Comparison of ENCODE assay signal across 14 mouse cellular contexts in genomic region chr19:25311626-25312025, GRCm38 (mm10).
DNase-seq lines count a peak whose midpoint lies in the region; ATAC-seq and TF ChIP-seq lines count a peak whose summit lies in the region.
"Had no signal": no experiment of that assay in that cellular context is flagged by ENCODE, and none has a peak within 500 bp of the region (broad histone marks: within the 10 kb centered on the region; RNA-seq: fewer than 3 reads in every experiment).

No protein-coding gene starts in this region.

- no peak for TF ChIP-seq CTCF in lung, embryonic 14.5 days (IDR thresholded peaks at IDR 0.05; ENCODE audit: low read depth)

- H3K9me3 ChIP-seq in heart, embryonic 15.5 days (replicated peaks) = no peaks in the 10 kb centered on the region
- H3K9me3 ChIP-seq in lung, embryonic 14.5 days (ENCODE audit: low read depth, low read length) = no peaks in the 10 kb centered on the region
- H3K9me3 ChIP-seq in embryonic facial prominence, embryonic 14.5 days (ENCODE audit: control insufficient read depth, low read length) = no peaks in the 10 kb centered on the region
- no peaks in the 10 kb centered on the region for H3K9me3 ChIP-seq in liver, embryonic 15.5 days (replicated peaks)
- H3K9me3 ChIP-seq: forebrain, embryonic 15.5 days had no signal

- 0 out of 2 replicates have a peak, but pooled peaks cover 8% of the 10 kb centered on the region for H3K27me3 ChIP-seq in heart, embryonic 15.5 days
- no peaks in the 10 kb centered on the region for H3K27me3 ChIP-seq in lung, embryonic 14.5 days (ENCODE audit: insufficient read depth, low read length)
- no peaks in the 10 kb centered on the region for H3K27me3 ChIP-seq in embryonic facial prominence, embryonic 14.5 days (replicated peaks; ENCODE audit: control insufficient read depth, insufficient read depth, low read length)
- peaks cover 4% of the 10 kb centered on the region; the same call in 1 of the 2 replicates for H3K27me3 ChIP-seq in liver, embryonic 15.5 days
- H3K27me3 ChIP-seq: forebrain, embryonic 15.5 days had no signal

- WGBS in heart, embryonic 15.5 days = 35% methylated on average over 7 of the region's 7 CpGs
- WGBS in lung, embryonic 14.5 days = 49% methylated on average over 7 of the region's 7 CpGs
- 36% methylated on average over 7 of the region's 7 CpGs for WGBS in embryonic facial prominence, embryonic 14.5 days
- WGBS in liver, embryonic 15.5 days (ENCODE audit: insufficient replicate concordance) = 47% methylated on average over 7 of the region's 7 CpGs

- no peak; the same call in 1 of the 2 replicates for ATAC-seq in heart, embryonic 15.5 days (replicated peaks; ENCODE audit: insufficient number of reproducible peaks, insufficient read depth, low FRiP score, low read depth)
- peak; percentile 17; the same call in 1 of the 2 replicates for ATAC-seq in lung, embryonic 14.5 days (ENCODE audit: insufficient read depth)
- ATAC-seq in embryonic facial prominence, embryonic 14.5 days (ENCODE audit: low read depth) = no peak; the same call in 1 of the 2 replicates
- peak; percentile 62 for ATAC-seq in liver, embryonic 15.5 days (ENCODE audit: insufficient read depth)
- ATAC-seq: forebrain, embryonic 15.5 days had no signal

- H3K9ac ChIP-seq in heart, embryonic 15.5 days = no peak overlapping the region
- no peak overlapping the region for H3K9ac ChIP-seq in lung, embryonic 14.5 days
- H3K9ac ChIP-seq in embryonic facial prominence, embryonic 14.5 days (ENCODE audit: low read depth, low read length) = no peak overlapping the region
- H3K9ac ChIP-seq in liver, embryonic 15.5 days = no peak overlapping the region
- H3K9ac ChIP-seq: forebrain, embryonic 15.5 days had no signal

- no peak for DNase-seq in heart, adult 9 months (ENCODE audit: low spot score in 2 of 2)
- no peak for DNase-seq in lung, embryonic 14.5 days
- no peak for DNase-seq in lung, postnatal 36 days
- peak; percentile 43 for DNase-seq in embryonic facial prominence, embryonic 14.5 days (ENCODE audit: low spot score)
- DNase-seq in spleen, adult 12 weeks (ENCODE audit: low spot score) = no peak
- DNase-seq: cerebellum, adult 8-10 months; gastrocnemius, postnatal 36 days; kidney, postnatal 14 days; lung, postnatal 10 days; right cerebral cortex, adult 18-20 months had no signal

- H3K4me1 ChIP-seq in heart, embryonic 15.5 days (replicated peaks) = peaks cover 58% of the 10 kb centered on the region
- H3K4me1 ChIP-seq in lung, embryonic 14.5 days (ENCODE audit: insufficient read depth) = peaks cover 10% of the 10 kb centered on the region; the same call in 1 of the 2 replicates
- peaks cover 8% of the 10 kb centered on the region for H3K4me1 ChIP-seq in embryonic facial prominence, embryonic 14.5 days (ENCODE audit: control insufficient read depth, insufficient read depth, low read length)
- 0 out of 2 replicates have a peak, but pooled peaks cover 4% of the 10 kb centered on the region for H3K4me1 ChIP-seq in liver, embryonic 15.5 days (replicated peaks)
- H3K4me1 ChIP-seq: forebrain, embryonic 15.5 days had no signal

- peak overlapping the region; percentile 34; the same call in 1 of the 2 replicates for H3K27ac ChIP-seq in heart, embryonic 15.5 days
- no peak overlapping the region for H3K27ac ChIP-seq in lung, embryonic 14.5 days (ENCODE audit: low read depth)
- no peak overlapping the region for H3K27ac ChIP-seq in embryonic facial prominence, embryonic 14.5 days (replicated peaks; ENCODE audit: low read depth, low read length)
- no peak overlapping the region for H3K27ac ChIP-seq in liver, embryonic 15.5 days (replicated peaks)
- H3K27ac ChIP-seq: forebrain, embryonic 15.5 days had no signal

- no peak overlapping the region for H3K4me2 ChIP-seq in heart, embryonic 15.5 days
- no peak overlapping the region for H3K4me2 ChIP-seq in lung, embryonic 14.5 days
- H3K4me2 ChIP-seq in embryonic facial prominence, embryonic 14.5 days (ENCODE audit: low read depth, low read length) = no peak overlapping the region
- H3K4me2 ChIP-seq in liver, embryonic 15.5 days = no peak overlapping the region
- H3K4me2 ChIP-seq: forebrain, embryonic 15.5 days had no signal

- no peaks in the 10 kb centered on the region for H3K36me3 ChIP-seq in heart, embryonic 15.5 days
- no peaks in the 10 kb centered on the region for H3K36me3 ChIP-seq in lung, embryonic 14.5 days (ENCODE audit: insufficient read depth)
- H3K36me3 ChIP-seq in embryonic facial prominence, embryonic 14.5 days (ENCODE audit: control insufficient read depth, insufficient read depth, low read length) = no peaks in the 10 kb centered on the region
- no peaks in the 10 kb centered on the region for H3K36me3 ChIP-seq in liver, embryonic 15.5 days (replicated peaks)
- H3K36me3 ChIP-seq: forebrain, embryonic 15.5 days; G1E had no signal

- no peak overlapping the region for H3K4me3 ChIP-seq in heart, embryonic 15.5 days
- H3K4me3 ChIP-seq in lung, embryonic 14.5 days (ENCODE audit: low read depth, low read length) = no peak overlapping the region
- H3K4me3 ChIP-seq in embryonic facial prominence, embryonic 14.5 days (ENCODE audit: low read depth, low read length) = no peak overlapping the region
- no peak overlapping the region for H3K4me3 ChIP-seq in liver, embryonic 15.5 days (replicated peaks)
- H3K4me3 ChIP-seq: forebrain, embryonic 15.5 days had no signal

Comparison
In these comparisons a context has a peak if more than half of its experiments do, and no peak if none do; other contexts are left out.
1. ATAC-seq: peak in lung, embryonic 14.5 days (single experiment) and liver, embryonic 15.5 days (single experiment); none in heart, embryonic 15.5 days (single experiment) and embryonic facial prominence, embryonic 14.5 days (single experiment).